Mouse (Mus musculus) lung, embryonic 15.5 days (tissue): ENCODE results near the gene Pdx1. TPM values are rescaled to one million over a fixed set of nuclear protein-coding genes. Genes with fewer than 3 reads are reported as not detected.
A peak's percentile ranks its signal among the peaks of the same experiment; 100 is the strongest.

ENCODE experiments used
- ATAC-seq: fragments of 200-750 bp; cut with Nextera tagmentation; 2 replicates; pipeline ENCODE4 v1.8.0; 2017; ENCODE audit warnings: moderate number of reproducible peaks, borderline replicate concordance; ENCODE audit not compliant: low FRiP score, low TSS enrichment; ENCODE audit errors: extremely low read depth
- H3K27ac ChIP-seq: fragments of 300-500 bp; sonication (generic); 2 replicates; pipeline ENCODE4 v1.5.1; 2015; ENCODE audit warnings: moderate library complexity, mild to moderate bottlenecking, inconsistent platforms
- H3K27me3 ChIP-seq: fragments of 300-500 bp; sonication (generic); 2 replicates; pipeline ENCODE4 v1.6.1; 2015; ENCODE audit warnings: inconsistent platforms
- H3K36me3 ChIP-seq: fragments of 300-500 bp; sonication (generic); 2 replicates; pipeline ENCODE4 v1.6.1; 2015; ENCODE audit warnings: inconsistent platforms
- H3K4me1 ChIP-seq: fragments of 300-500 bp; sonication (generic); 2 replicates; pipeline ENCODE4 v1.6.1; 2015; ENCODE audit warnings: inconsistent platforms
- H3K4me2 ChIP-seq: fragments of 300-500 bp; sonication (generic); 2 replicates; pipeline ENCODE4 v1.6.1; 2015; ENCODE audit warnings: inconsistent platforms, mild to moderate bottlenecking, moderate library complexity
- H3K4me3 ChIP-seq: fragments of 300-500 bp; sonication (generic); 2 replicates; pipeline ENCODE4 v1.5.1; 2015; ENCODE audit warnings: mild to moderate bottlenecking, inconsistent platforms
- H3K9ac ChIP-seq: fragments of 300-500 bp; sonication (generic); 2 replicates; pipeline ENCODE4 v1.6.1; 2015; ENCODE audit warnings: inconsistent platforms
- H3K9me3 ChIP-seq: fragments of 300-500 bp; sonication (generic); 2 replicates; pipeline ENCODE4 v1.6.1; 2016; ENCODE audit warnings: inconsistent platforms
- WGBS: fragments of 180-500 bp; shearing (Covaris S2); methylation state at CpG from one replicate; pipeline ENCODE4 v1.1.7; 2015; 5-methylcytosine and 5-hydroxymethylcytosine counted together
- polyA plus RNA-seq: library from polyadenylated mRNA; unstranded; fragments of >200 nt; fragmentation: Nextera tagmentation; extraction: Ambion mirVana; gene quantifications from 2 replicates; pipeline ENCODE4 v1.2.1, GENCODE M21; 2015

Pdx1 gene
- polyA plus RNA-seq, 1 experiment from 2014 or later = not detected

GRCm38 (mm10) chr5:147304276-147305155, 34.8 kb downstream of the Pdx1 start:
- no peaks in the 10 kb centered on the region for H3K36me3 ChIP-seq
- H3K4me3 ChIP-seq = no peak overlapping the region
- H3K4me2 ChIP-seq = no peak overlapping the region
- H3K27ac ChIP-seq = no peak overlapping the region
- H3K27me3 ChIP-seq = peaks cover 100% of the 10 kb centered on the region
- no peak for ATAC-seq
- H3K4me1 ChIP-seq = peaks cover 22% of the 10 kb centered on the region
- 1% methylated on average over 54 of the region's 54 CpGs for WGBS
- H3K9ac ChIP-seq = no peak overlapping the region
- no peaks in the 10 kb centered on the region for H3K9me3 ChIP-seq

GRCm38 (mm10) chr5:147305166-147305565, 35.4 kb downstream of the Pdx1 start:
- H3K4me2 ChIP-seq = no peak overlapping the region
- no peaks in the 10 kb centered on the region for H3K9me3 ChIP-seq
- peaks cover 16% of the 10 kb centered on the region; the same call in 1 of the 2 replicates for H3K4me1 ChIP-seq
- no peak overlapping the region for H3K27ac ChIP-seq
- no peaks in the 10 kb centered on the region for H3K36me3 ChIP-seq
- ATAC-seq = no peak
- H3K9ac ChIP-seq = no peak overlapping the region
- peaks cover 100% of the 10 kb centered on the region for H3K27me3 ChIP-seq
- no peak overlapping the region for H3K4me3 ChIP-seq
- WGBS = 2% methylated on average over 16 of the region's 16 CpGs

- ATAC-seq = no peak
- H3K4me1 ChIP-seq = 0 out of 2 replicates have a peak, but pooled peaks cover 9% of the 10 kb centered on the region
- no peak overlapping the region; the same call in 1 of the 2 replicates for H3K4me2 ChIP-seq
- H3K36me3 ChIP-seq = no peaks in the 10 kb centered on the region
- H3K9ac ChIP-seq = no peak overlapping the region
- H3K4me3 ChIP-seq = peak overlapping the region; percentile 4; the same call in 1 of the 2 replicates
- peaks cover 100% of the 10 kb centered on the region for H3K27me3 ChIP-seq
- under 1% methylated on average over 55 of the region's 58 CpGs for WGBS
- H3K9me3 ChIP-seq = no peaks in the 10 kb centered on the region
- H3K27ac ChIP-seq = no peak overlapping the region
These were observed 36.3 kb downstream of the Pdx1 start for GRCm38 (mm10) chr5:147305856-147306637.

- peaks cover 100% of the 10 kb centered on the region for H3K27me3 ChIP-seq
- H3K36me3 ChIP-seq = no peaks in the 10 kb centered on the region
- WGBS = under 1% methylated on average over 62 of the region's 63 CpGs
- peak within 1 kb of the TSS; percentile 4; the same call in 1 of the 2 replicates for H3K4me3 ChIP-seq
- no peak within 1 kb of the TSS; the same call in 1 of the 2 replicates for H3K4me2 ChIP-seq
- no peak within 1 kb of the TSS for H3K9ac ChIP-seq
- no peak within 1 kb of the TSS for H3K27ac ChIP-seq
- 0 out of 2 replicates have a peak, but pooled peaks cover 6% of the 10 kb centered on the region for H3K4me1 ChIP-seq
- no peak for ATAC-seq
- no peaks in the 10 kb centered on the region for H3K9me3 ChIP-seq
These were observed 37.1 kb downstream of the Pdx1 start, which contains the start of gene Cdx2 for GRCm38 (mm10) chr5:147306638-147307397. Gene Cdx2, minus strand, starts transcription at chr5:147307270.

- Histone ChIP-seq H3K27me3 (peaks cover 100% of the 10 kb centered on the region), H3K4me3 (no peak overlapping the region), H3K9me3 (no peaks in the 10 kb centered on the region), H3K36me3 (no peaks in the 10 kb centered on the region), H3K27ac (no peak overlapping the region), H3K4me1 (0 out of 2 replicates have a peak, but pooled peaks cover 6% of the 10 kb centered on the region), H3K9ac (no peak overlapping the region), H3K4me2 (no peak overlapping the region)
- 2% methylated on average over 12 of the region's 12 CpGs for WGBS
- ATAC-seq = no peak
These were observed 37.6 kb downstream of the Pdx1 start for GRCm38 (mm10) chr5:147307398-147307785.

GRCm38 (mm10) chr5:147308451-147308850, 38.7 kb downstream of the Pdx1 start:
- H3K36me3 ChIP-seq = no peaks in the 10 kb centered on the region
- 7% methylated on average over 9 of the region's 9 CpGs for WGBS
- peaks cover 100% of the 10 kb centered on the region for H3K27me3 ChIP-seq
- H3K9me3 ChIP-seq = no peaks in the 10 kb centered on the region
- H3K4me2 ChIP-seq = no peak overlapping the region
- no peak overlapping the region for H3K4me3 ChIP-seq
- ATAC-seq = no peak
- no peak overlapping the region for H3K27ac ChIP-seq
- H3K4me1 ChIP-seq = 0 out of 2 replicates have a peak, but pooled peaks cover 6% of the 10 kb centered on the region
- H3K9ac ChIP-seq = no peak overlapping the region

GRCm38 (mm10) chr5:147309786-147310185, 40.0 kb downstream of the Pdx1 start:
- no peak overlapping the region for H3K27ac ChIP-seq
- H3K4me1 ChIP-seq = 0 out of 2 replicates have a peak, but pooled peaks cover 6% of the 10 kb centered on the region
- ATAC-seq = no peak
- no peaks in the 10 kb centered on the region for H3K36me3 ChIP-seq
- H3K9ac ChIP-seq = no peak overlapping the region
- H3K27me3 ChIP-seq = peaks cover 100% of the 10 kb centered on the region
- WGBS = no CpG with 5 or more reads among the region's 2 CpGs
- no peak overlapping the region for H3K4me3 ChIP-seq
- H3K9me3 ChIP-seq = no peaks in the 10 kb centered on the region
- no peak overlapping the region for H3K4me2 ChIP-seq

- no peak overlapping the region for H3K4me2 ChIP-seq
- WGBS = 1% methylated on average over 27 of the region's 27 CpGs
- ATAC-seq = no peak
These were observed 43.3 kb downstream of the Pdx1 start for GRCm38 (mm10) chr5:147312830-147313685.

GRCm38 (mm10) chr5:147314646-147315431, 45.1 kb downstream of the Pdx1 start:
- H3K4me1 ChIP-seq = no peaks in the 10 kb centered on the region
- no peak overlapping the region for H3K27ac ChIP-seq
- no peaks in the 10 kb centered on the region for H3K9me3 ChIP-seq
- no peaks in the 10 kb centered on the region for H3K36me3 ChIP-seq
- H3K27me3 ChIP-seq = peaks cover 99% of the 10 kb centered on the region
- 1% methylated on average over 39 of the region's 39 CpGs for WGBS
- H3K4me2 ChIP-seq = no peak overlapping the region
- H3K9ac ChIP-seq = no peak overlapping the region
- H3K4me3 ChIP-seq = no peak overlapping the region
- ATAC-seq = no peak

More at GRCm38 (mm10) chr5:147312830-147313685, 43.3 kb downstream of the Pdx1 start:
- H3K9ac ChIP-seq = no peak overlapping the region
- H3K4me3 ChIP-seq = no peak overlapping the region
- H3K27ac ChIP-seq = no peak overlapping the region
- H3K27me3 ChIP-seq = peaks cover 100% of the 10 kb centered on the region
- no peaks in the 10 kb centered on the region for H3K4me1 ChIP-seq
- H3K36me3 ChIP-seq = no peaks in the 10 kb centered on the region
- H3K9me3 ChIP-seq = no peaks in the 10 kb centered on the region

GRCm38 (mm10) chr5:147315432-147316075, 45.8 kb downstream of the Pdx1 start:
- no peak overlapping the region for H3K9ac ChIP-seq
- no peaks in the 10 kb centered on the region for H3K36me3 ChIP-seq
- WGBS = under 1% methylated on average over 25 of the region's 25 CpGs

More at GRCm38 (mm10) chr5:147315432-147316075, 45.8 kb downstream of the Pdx1 start:
- no peak for ATAC-seq
- no peaks in the 10 kb centered on the region for H3K4me1 ChIP-seq
- H3K4me3 ChIP-seq = no peak overlapping the region
- H3K27ac ChIP-seq = no peak overlapping the region
- H3K27me3 ChIP-seq = peaks cover 99% of the 10 kb centered on the region
- H3K9me3 ChIP-seq = no peaks in the 10 kb centered on the region
- no peak overlapping the region for H3K4me2 ChIP-seq
